Mouse (Mus musculus): Measurements from ENCODE around the gene Tsn. TPM values are rescaled to one million over a fixed set of nuclear protein-coding genes. Genes with fewer than 3 reads are reported as not detected.
A peak's percentile ranks its signal among the peaks of the same experiment; 100 is the strongest.

Gene Tsn
- 78.2 and 85.2 TPM in 2 replicates for polyA plus RNA-seq (2012; rRNA removed)

DNA sequence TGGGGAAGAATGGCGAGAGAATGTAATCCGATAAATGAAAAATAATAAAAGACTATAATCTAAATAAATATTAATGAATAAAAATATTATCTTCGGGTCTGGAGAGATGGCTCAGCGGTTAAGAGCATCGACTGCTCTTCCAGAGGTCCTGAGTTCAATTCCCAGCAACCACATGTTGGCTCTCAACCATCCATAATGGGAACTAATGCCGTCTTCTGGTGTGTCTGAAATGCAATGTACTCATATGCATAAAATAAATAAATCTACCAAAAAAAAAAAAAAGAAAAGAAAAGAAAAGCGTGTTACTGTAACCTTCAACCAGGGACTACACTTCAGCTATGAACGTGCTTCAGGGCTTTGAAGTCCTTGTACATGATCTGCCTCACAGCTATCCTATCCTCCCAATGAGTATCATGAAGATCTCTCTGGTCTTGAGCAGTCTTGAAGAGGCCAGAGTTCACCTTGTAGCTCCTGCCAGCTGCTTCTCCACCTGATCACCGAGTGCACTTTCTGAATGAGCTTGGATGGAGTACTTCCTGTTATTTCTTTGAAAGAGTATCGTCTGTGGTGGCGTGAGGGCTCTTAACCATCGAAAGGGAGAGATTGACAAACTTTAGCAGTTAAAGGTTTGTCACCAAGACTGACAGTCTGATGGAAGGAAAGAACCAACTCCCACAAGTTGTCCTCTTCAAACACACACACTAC, at the start of gene Tsn:
TSS of gene Tsn (minus strand) at position 118 of the 705 bp plus-strand sequence.
- DNase-seq (ENCODE audit: extremely low spot score in 1 of 2, low spot score in 1 of 2), result no peak

DNA sequence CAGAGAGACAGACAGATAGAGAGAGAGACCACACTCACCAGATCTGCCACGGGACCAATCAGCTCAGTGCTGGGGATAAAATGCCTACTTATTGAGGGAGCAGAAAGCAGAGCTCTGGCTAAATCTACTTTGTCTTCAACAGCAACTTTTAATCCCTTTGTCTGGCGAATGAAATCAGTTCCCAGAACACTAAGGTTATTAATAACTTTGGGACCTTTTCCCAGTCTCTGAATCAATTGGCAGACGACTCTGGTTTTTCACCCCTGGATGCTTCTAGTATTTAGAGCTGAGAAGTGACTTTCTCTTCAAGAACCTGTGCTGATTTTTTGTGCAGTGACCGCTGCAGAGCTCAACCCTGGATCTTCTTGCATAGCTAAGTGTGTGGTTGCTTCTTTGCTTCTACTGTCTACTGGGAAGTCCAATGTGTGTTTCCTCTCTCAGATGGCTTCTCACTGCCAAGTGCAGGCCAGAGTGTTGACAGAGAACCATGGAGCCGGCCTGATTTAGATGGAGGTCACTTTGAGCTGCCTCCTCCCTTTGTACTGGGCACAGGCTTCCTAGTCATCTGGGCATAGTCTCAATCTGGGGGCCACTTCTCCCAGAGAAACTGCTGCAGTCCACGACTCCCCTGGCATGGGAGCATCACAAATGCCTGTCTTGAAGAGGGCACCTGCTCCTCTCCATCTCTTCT, 47.7 kb upstream of the Tsn start:
- peak in 1 of 2 experiments; percentile 22 for DNase-seq (ENCODE audit: extremely low spot score in 1 of 2, low spot score in 1 of 2)

DNA sequence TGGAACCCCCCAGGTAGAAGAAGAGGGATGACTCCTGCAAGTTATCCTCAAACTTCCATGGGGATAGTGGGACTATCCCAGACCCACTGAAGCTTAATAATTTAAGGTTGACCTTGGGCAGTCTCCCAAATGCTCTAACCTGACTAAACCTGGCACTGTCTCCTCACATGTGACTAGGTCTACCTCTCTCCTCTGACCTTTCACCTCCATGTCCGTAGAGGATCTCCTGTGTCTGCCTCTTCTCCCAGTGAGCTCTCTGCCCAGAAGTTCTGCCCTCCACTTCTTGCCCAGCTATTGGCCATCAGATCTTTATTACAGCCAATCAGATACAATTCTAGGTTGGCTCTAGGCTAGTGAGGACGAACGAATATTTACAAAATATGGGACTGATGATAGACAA, 38.4 kb upstream of the Tsn start:
- DNase-seq (ENCODE audit: extremely low spot score in 1 of 2, low spot score in 1 of 2), result no peak

DNA sequence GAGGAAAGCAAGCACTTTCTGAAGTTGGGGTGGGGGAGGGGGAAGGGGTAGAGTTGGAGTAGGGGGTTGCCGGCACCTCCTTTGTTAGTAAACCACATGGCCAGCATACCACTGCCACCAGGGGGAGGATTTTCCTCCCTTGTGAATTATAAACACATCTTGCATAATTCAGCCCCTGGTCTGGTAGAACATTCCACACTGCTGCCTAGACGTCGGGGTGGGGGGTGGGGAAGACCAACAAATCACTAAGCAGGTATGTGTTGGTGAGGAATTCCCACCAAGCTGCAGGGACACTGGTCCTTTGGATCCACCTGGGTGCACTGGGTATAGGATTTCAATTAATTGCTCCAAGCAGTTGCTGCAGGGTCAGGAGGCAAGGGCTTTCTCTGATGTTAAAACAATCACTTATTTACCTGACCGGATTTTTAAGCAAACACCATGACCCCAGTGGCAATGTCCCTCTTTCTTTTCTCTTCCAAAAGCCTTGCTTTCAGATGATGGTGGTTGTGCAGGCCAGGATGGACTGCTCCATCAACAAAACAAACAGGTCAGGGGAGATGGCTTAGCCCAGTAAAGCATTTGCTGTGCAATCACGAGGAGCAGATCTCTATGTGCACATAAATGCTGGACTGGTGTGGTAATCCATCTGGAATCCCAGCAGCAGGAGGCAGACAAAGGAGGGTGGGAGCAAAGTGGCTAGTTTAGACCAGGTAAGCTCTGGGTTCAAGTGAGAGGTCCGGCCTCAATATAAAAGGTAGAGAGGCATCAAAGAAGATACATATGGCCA, 32.3 kb upstream of the Tsn start:
- DNase-seq (ENCODE audit: extremely low spot score in 1 of 2, low spot score in 1 of 2), result no peak

DNA sequence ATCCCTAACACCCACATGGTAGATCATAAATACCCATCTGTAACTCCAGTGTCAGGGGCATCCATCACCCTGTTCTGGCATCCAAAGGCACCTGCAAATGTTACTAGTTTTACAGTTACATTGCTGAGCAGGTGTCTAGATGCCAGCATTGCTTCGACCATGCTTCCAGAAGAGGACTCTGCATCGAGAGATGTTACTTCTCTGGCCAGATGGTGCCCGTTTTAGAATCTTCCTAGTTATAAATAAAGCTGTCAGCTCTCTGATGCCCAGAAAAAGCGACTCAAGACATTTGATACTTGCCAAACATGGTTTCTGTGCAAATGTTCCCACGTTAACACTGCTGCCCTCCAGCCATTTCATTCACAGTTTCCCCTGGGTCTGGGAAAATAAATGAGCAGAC, 26.4 kb upstream of the Tsn start:
- DNase-seq (ENCODE audit: extremely low spot score in 1 of 2, low spot score in 1 of 2), result peak in 1 of 2 experiments; percentile 31

DNA sequence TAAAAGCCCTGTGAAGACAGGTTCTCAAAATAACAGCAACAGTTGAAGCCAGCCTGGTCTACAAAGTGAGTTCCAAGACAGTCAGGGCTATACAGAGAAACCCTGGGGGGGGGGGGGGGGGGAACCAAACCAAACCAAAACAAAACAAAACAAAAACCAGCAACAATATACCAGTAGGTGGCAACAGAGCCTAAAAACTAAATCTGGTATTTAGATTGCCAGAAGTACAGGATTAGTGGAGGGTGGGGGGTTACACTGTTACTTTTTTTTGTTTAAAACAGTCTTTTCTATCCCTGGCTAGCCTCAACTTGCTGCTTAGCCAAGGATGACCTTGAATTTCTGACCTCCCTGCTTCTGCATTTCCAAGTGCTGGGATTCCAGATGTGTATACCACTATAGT, 24.3 kb upstream of the Tsn start:
- peak in 1 of 2 experiments; percentile 12 for DNase-seq (ENCODE audit: extremely low spot score in 1 of 2, low spot score in 1 of 2)

DNA sequence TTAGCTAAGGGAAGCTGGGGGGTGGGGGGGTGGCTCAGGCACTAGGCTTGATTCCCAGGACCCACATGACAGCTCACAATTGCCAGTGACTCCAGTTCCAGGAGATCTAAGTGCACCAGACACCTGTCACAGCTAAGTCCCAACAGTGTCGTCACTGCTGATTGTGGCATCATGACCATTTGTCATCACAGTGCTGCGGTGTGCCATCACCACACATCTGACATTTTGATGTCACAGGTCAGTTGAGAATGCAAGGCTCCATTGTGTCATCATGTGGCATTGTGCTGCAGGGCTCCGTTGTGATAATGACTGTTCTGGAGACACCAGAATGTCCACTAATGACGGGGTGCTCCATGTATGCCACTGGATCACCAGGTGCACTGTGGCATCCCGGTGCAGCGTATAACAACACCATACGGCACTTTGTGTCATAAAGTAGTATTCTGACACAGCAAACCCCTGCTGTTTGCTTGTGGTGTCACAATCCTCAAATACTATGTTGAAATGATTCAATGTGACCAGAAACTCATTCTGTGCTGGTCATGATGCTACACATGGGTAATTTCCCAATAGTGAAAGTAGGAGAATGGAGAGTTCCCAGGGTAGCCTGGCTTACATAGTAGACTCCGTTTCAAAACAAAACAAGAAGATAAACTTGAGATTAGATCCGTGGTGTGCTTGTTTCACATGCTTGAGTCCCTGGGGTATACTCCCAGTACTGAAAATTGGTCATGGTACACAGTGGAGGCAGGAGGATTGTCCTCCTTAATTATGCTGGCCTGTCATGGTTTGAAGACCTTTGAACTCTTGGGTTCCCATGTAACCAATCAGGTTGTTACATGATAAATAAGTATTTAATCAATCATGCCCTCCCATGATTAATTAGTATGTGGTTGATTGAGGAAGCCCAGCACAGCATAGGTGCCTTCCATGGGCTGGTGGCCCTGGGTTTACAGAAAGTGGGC, 23.5 kb upstream of the Tsn start:
- no peak for DNase-seq (ENCODE audit: extremely low spot score in 1 of 2, low spot score in 1 of 2)

DNA sequence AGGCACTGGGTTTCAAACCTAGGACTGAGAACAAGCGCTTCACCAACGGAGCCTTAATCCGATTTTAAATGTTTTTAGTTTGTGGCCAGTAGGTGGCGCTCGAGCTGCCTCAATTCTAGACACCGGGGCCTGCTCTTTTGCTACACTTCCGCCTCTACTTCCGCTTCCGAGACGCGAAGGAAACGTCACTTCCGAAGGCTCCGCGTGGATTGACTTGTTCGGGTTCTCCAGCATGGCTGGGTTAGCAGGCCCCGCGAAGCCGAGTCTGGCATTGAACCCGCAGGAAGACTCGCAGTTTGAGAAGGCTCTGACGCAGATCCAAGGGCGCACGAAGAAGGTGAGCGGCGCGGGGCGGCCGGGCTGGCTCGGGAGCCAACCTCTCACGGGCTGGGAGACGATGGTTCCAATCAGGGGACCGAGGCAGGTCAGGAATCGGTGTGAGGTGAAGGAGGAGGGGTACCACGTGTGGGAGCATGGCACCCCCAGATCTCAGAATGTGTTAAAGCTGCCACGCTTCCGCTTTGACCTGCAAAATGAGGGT, 10.2 kb upstream of the Tsn start, which contains the start of gene Nifk:
TSS of gene Nifk (plus strand) at position 179 of the 541 bp plus-strand sequence.
- peak; percentile 93 to 97 for DNase-seq (ENCODE audit: extremely low spot score in 1 of 2, low spot score in 1 of 2)

DNA sequence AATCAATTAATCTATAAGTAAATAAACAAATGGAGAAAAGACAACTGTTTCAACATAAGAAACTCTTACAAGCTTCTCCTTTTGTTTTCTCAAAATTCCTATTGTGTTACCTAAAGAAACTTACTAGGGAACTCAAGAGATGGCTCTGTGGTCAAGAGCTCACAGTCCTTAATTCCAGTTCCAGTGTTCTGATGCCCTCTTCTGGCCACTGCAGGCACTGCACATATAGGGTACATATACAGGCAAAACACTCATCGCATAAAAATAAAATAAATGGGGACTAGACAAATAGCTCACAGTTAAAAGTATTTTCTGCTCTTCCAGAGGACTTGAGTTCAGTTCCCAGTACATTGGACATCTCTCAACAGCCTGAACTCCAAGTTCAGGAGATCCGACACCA, 9.2 kb upstream of the Tsn start:
- DNase-seq (ENCODE audit: extremely low spot score in 1 of 2, low spot score in 1 of 2), result peak in 1 of 2 experiments; percentile 17

DNA sequence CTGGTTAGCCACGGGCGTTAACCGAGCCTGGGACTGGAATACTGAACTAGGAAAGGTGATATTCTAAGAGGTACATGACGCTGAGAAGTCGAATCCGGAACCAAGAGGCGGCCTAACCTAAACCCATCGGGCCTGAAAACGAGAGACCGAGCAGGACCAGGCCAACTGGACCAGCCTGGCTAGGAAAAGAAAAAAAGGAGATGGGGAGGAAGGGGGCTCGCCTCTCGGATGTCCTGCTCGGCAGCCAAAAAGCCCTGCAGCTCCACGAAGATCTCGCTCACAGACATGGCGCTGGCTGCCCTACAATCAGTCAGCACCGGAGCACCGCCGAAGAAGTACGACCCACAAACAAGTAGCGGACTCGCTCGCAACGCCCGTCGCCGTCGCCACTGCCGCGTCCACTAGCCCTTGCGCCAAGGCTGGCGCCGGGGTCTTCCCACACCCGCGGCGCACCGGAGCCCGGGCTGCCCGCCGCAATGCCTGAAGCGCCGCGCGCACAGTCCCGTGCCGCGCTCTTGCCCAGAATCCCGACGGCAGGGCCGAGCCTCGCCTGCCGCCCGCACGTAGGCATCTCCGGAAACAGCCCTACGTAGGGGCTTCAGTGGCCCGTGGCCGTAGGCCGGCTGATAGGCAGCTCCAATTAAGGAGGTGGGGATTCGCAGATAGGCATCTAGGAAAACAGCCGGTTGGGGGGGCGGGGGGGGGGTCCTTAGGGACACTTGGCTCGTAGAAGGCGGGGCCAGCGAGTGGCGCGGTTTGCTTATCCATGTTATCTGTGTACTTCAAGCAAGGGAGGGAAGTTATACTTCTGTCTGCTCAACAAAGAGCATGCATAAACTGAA, 538 bp downstream of the Tsn start:
- DNase-seq (ENCODE audit: extremely low spot score in 1 of 2, low spot score in 1 of 2), result peak; percentile 49 to 84

DNA sequence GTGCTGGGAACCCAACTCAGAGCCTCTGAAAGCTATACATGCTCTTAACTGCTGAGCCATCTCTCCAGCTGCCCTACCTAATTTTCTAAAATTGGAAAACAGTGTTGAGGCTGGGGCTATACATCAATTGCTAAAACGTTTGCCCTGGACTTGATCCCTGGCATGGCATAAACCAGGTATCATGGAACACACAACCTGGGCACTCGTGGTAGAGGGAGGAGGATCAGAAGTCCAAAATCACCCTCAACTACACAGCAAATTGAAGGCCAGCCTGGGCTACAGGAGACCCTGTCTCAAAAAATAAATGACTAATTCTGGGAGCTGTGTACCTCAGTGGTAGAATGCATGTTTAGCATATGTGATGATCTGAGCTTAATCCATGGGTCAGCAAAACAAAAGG, 13.8 kb downstream of the Tsn start:
- DNase-seq (ENCODE audit: extremely low spot score in 1 of 2, low spot score in 1 of 2), result no peak

DNA sequence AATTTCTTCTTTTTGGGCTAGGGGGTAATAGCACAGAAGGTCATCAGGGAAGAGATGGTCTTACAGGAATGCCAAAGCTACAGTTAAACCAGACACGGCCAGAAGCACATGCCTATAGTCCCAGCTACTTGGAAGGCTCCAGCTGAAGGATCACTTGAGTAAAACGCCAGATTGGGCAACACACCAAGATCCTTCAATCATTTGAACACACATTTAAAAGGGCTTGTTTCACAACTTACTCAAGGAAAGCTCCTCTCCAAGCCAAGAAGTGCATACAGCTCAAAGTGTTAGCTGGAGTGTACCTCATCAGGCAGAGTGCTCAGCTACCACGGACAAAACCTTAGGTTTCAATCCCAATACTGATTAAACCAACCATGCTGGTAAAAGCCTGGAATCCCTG, 14.9 kb downstream of the Tsn start:
- DNase-seq (ENCODE audit: extremely low spot score in 1 of 2, low spot score in 1 of 2), result no peak

DNA sequence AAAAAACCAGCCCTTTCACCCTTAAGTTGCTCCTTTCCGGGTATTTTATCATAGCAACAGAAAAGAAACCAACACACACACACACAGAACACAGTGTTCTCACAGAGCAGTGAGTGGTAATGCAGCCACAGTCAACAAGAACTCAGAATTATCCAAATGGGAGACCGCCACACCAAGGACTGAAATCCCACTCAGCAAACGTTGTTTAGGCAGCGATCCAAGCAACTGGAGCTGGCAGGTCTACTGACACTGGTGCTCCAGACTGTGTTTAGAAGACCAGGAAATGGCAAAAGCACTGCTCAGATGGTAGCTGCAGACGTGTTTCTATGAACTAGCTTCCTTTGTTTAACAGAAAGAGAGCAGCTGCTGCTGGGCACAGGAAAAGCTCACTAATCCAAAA, 16.7 kb downstream of the Tsn start:
- no peak for DNase-seq (ENCODE audit: extremely low spot score in 1 of 2, low spot score in 1 of 2)

DNA sequence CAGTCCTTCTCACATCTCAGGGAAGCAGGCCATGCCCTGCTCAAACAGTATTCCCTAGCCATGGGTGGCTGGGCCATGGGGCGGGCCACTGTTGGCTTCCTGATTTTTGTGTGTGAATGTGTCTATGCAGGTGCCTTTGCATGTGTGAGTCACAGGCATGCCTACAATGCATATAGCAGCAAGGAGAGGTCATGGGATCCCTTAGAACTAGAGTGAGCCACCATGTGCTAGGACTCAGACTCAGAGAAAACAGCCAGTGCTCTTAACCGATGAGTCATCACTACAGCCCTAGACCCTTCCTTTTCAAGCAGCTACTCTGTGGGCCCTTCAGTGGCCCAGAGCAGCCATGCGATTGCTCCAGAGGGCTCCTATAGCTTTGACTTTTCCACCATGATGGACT, 17.3 kb downstream of the Tsn start:
- DNase-seq (ENCODE audit: extremely low spot score in 1 of 2, low spot score in 1 of 2), result no peak

DNA sequence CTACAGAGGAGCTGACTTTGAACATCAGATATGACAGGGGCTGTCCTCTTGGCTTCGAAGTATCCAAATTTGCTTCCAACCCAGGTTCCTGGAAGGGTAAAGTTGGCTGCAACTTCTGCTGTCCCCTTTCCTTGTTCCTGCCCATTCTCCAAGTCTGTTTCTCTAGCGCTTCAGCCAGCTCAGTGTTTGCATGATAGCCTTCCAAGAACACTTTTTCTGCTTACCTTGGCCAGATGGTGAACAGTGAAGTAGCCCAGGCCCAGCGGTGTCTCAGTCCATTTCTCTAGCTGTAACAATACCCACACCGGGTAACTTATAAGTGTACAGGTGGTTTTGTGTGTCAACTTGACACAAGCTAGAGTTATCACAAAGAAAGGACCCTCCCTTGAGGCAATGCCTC, 19.2 kb downstream of the Tsn start:
- DNase-seq (ENCODE audit: extremely low spot score in 1 of 2, low spot score in 1 of 2), result no peak

DNA sequence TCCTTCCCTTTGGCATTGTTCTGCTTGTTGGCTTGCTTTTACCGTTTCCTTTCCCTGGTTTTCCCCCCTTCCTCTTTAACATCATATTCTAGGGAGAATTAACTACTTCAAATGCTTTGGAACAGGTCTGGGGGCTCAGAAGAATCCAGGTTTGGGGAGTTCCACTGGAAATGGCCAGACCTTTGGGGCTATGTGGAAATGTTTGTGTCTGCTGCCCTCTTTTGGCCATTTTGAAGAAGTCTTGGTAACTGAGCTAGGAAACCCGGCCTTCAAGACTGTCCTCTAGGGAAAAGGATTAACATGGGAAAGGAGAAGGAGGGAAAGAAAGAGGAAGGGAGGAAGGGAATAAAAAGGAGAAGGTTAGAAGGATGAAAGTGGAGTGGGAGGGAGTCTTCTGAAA, 36.4 kb downstream of the Tsn start:
- DNase-seq (ENCODE audit: extremely low spot score in 1 of 2, low spot score in 1 of 2), result peak in 1 of 2 experiments; percentile 48

DNA sequence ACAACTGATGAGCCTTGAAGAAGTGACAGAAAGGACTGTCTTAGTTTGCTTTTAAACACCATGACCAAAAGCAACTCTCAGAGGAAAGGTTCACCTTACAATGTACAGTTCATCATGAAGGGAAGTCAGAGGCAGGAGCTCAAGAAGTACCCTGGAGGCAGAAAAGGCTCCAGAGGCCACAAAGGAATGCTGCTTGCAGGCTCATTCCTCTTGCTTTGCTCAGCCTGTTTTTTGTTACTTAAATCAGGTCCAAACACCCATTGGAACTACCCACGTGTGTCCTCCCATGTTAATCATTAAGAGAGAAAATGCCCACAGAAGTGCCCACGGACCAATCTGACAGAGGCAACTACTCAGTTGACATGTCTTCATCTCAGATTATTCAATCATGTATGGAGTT, 59.6 kb downstream of the Tsn start:
- DNase-seq (ENCODE audit: extremely low spot score in 1 of 2, low spot score in 1 of 2), result no peak

Measured in frontal cortex, adult 2 months (tissue).